Mouse (Mus musculus): ENCODE measurements at regions not wholly inside any gene's neighbourhood (a gene's known extent, or its start where the extent isn't known, plus 50 kb on each side); places are given as distances from the start of the nearest gene placed in this dataset.

- intact Hi-C loops (cut with DNase I), result no loop called here
- TF ChIP-seq CTCF (IDR thresholded peaks at IDR 0.05), result no peak
- no peak for DNase-seq (ENCODE audit: extremely low spot score in 1 of 2, low spot score in 2 of 2)
- no peak overlapping the region for H3K4me3 ChIP-seq
- H3K27ac ChIP-seq, result no peak overlapping the region
These were observed 267.4 kb downstream of the Fam173b start for GRCm38 (mm10) chr15:31869100-31869499.

- TF ChIP-seq CTCF (IDR thresholded peaks at IDR 0.05), result no peak
- intact Hi-C loops (cut with DNase I), result no loop called here
- Histone ChIP-seq H3K27ac (no peak overlapping the region), H3K4me3 (no peak overlapping the region)
- no peak for DNase-seq (ENCODE audit: extremely low spot score in 1 of 2, low spot score in 2 of 2)
These were observed 268.2 kb downstream of the Fam173b start for GRCm38 (mm10) chr15:31869673-31870417.

GRCm38 (mm10) chr15:31875436-31875835 lies 273.8 kb downstream of the Fam173b start:
- no peak overlapping the region for H3K27ac ChIP-seq
- no peak for TF ChIP-seq CTCF (IDR thresholded peaks at IDR 0.05)
- no peak overlapping the region for H3K4me3 ChIP-seq
- DNase-seq (ENCODE audit: extremely low spot score in 1 of 2, low spot score in 2 of 2), result no peak
- intact Hi-C loops (cut with DNase I), result no loop called here

- DNase-seq (ENCODE audit: extremely low spot score in 1 of 2, low spot score in 2 of 2), result no peak
- H3K27ac ChIP-seq, result no peak overlapping the region
- intact Hi-C loops (cut with DNase I), result no loop called here
- no peak overlapping the region for H3K4me3 ChIP-seq
- TF ChIP-seq CTCF (IDR thresholded peaks at IDR 0.05), result no peak
These were observed 278.8 kb downstream of the Fam173b start for GRCm38 (mm10) chr15:31880479-31880878.

- TF ChIP-seq CTCF (IDR thresholded peaks at IDR 0.05), result no peak
These were observed 280.7 kb downstream of the Fam173b start for GRCm38 (mm10) chr15:31882331-31882730.

GRCm38 (mm10) chr15:31883516-31883915 lies 281.9 kb downstream of the Fam173b start:
- intact Hi-C loops (cut with DNase I), result no loop called here
- TF ChIP-seq CTCF (IDR thresholded peaks at IDR 0.05), result no peak

More at GRCm38 (mm10) chr15:31882331-31882730, 280.7 kb downstream of the Fam173b start:
- no peak for DNase-seq (ENCODE audit: extremely low spot score in 1 of 2, low spot score in 2 of 2)
- intact Hi-C loops (cut with DNase I), result no loop called here
- no peak overlapping the region for H3K4me3 ChIP-seq
- no peak overlapping the region for H3K27ac ChIP-seq

GRCm38 (mm10) chr15:31898904-31899650 lies 278.0 kb upstream of the Tas2r119 start:
- DNase-seq (ENCODE audit: extremely low spot score in 1 of 2, low spot score in 2 of 2), result no peak
- H3K27ac ChIP-seq, result no peak overlapping the region
- intact Hi-C loops (cut with DNase I), result no loop called here
- no peak for TF ChIP-seq CTCF (IDR thresholded peaks at IDR 0.05)
- no peak overlapping the region for H3K4me3 ChIP-seq

More at GRCm38 (mm10) chr15:31883516-31883915, 281.9 kb downstream of the Fam173b start:
- no peak for DNase-seq (ENCODE audit: extremely low spot score in 1 of 2, low spot score in 2 of 2)
- Histone ChIP-seq H3K27ac (no peak overlapping the region), H3K4me3 (no peak overlapping the region)

GRCm38 (mm10) chr15:31900325-31900724 lies 276.8 kb upstream of the Tas2r119 start:
- intact Hi-C loops (cut with DNase I), result no loop called here
- no peak overlapping the region for H3K4me3 ChIP-seq
- TF ChIP-seq CTCF (IDR thresholded peaks at IDR 0.05), result no peak

GRCm38 (mm10) chr15:31908432-31908831 lies 268.7 kb upstream of the Tas2r119 start:
- no peak for TF ChIP-seq CTCF (IDR thresholded peaks at IDR 0.05)
- Histone ChIP-seq H3K27ac (no peak overlapping the region), H3K4me3 (no peak overlapping the region)
- intact Hi-C loops (cut with DNase I), result no loop called here
- DNase-seq (ENCODE audit: extremely low spot score in 1 of 2, low spot score in 2 of 2), result no peak

More at GRCm38 (mm10) chr15:31900325-31900724, 276.8 kb upstream of the Tas2r119 start:
- DNase-seq (ENCODE audit: extremely low spot score in 1 of 2, low spot score in 2 of 2), result no peak
- no peak overlapping the region for H3K27ac ChIP-seq

GRCm38 (mm10) chr15:31911978-31912377 lies 265.1 kb upstream of the Tas2r119 start:
- intact Hi-C loops (cut with DNase I), result no loop called here
- H3K27ac ChIP-seq, result no peak overlapping the region
- no peak for DNase-seq (ENCODE audit: extremely low spot score in 1 of 2, low spot score in 2 of 2)
- no peak overlapping the region for H3K4me3 ChIP-seq
- no peak for TF ChIP-seq CTCF (IDR thresholded peaks at IDR 0.05)

- no peak for DNase-seq (ENCODE audit: extremely low spot score in 1 of 2, low spot score in 2 of 2)
- Histone ChIP-seq H3K4me3 (no peak overlapping the region), H3K27ac (no peak overlapping the region)
- no peak for TF ChIP-seq CTCF (IDR thresholded peaks at IDR 0.05)
- intact Hi-C loops (cut with DNase I), result no loop called here
These were observed 255.6 kb upstream of the Tas2r119 start for GRCm38 (mm10) chr15:31921485-31921884.

GRCm38 (mm10) chr15:31960301-31960700 lies 216.8 kb upstream of the Tas2r119 start:
- H3K4me3 ChIP-seq, result no peak overlapping the region
- H3K27ac ChIP-seq, result no peak overlapping the region
- DNase-seq (ENCODE audit: extremely low spot score in 1 of 2, low spot score in 2 of 2), result no peak
- TF ChIP-seq CTCF (IDR thresholded peaks at IDR 0.05), result no peak
- intact Hi-C loops (cut with DNase I), result no loop called here

Measured in left cerebral cortex, adult 2 months (tissue).